Mouse (Mus musculus) CH12.LX (cell line): ENCODE data around the gene Gm9376. TPM values are rescaled to one million over a fixed set of nuclear protein-coding genes. Genes with fewer than 3 reads are reported as not detected.

Experiments used
- DNase-seq: peaks from one replicate; pipeline ENCODE4 v3.0.0-alpha.2; 2013; ENCODE audit errors: extremely low read depth
- H3K27ac ChIP-seq: 2 replicates; pipeline ENCODE4 v1.5.1; 2012; ENCODE audit warnings: low read depth, mild to moderate bottlenecking, control low read depth, moderate library complexity; ENCODE audit not compliant: insufficient read depth
- H3K27me3 ChIP-seq: replicated peaks from 2 replicates; pipeline ENCODE3; 2012; ENCODE audit warnings: inconsistent platforms
- H3K36me3 ChIP-seq, 2 experiments: replicated peaks in 1 of 2; 2 replicates each; pipeline versions ENCODE3 to v1.6.1; 2012; ENCODE audit warnings: inconsistent platforms in 1 of 2, low read length in 1 of 2, mild to moderate bottlenecking in 1 of 2, mixed read lengths in 1 of 2, moderate library complexity in 1 of 2; ENCODE audit not compliant: control insufficient read depth in 1 of 2, insufficient read depth in 1 of 2
- H3K4me1 ChIP-seq, 2 experiments: 2 replicates each; pipeline ENCODE4 v1.6.1; 2012; ENCODE audit warnings: inconsistent platforms in 1 of 2, moderate library complexity in 1 of 2; ENCODE audit not compliant: insufficient read depth in 2 of 2, control insufficient read depth in 1 of 2
- H3K4me2 ChIP-seq: 2 replicates; pipeline ENCODE4 v1.6.1; 2012; ENCODE audit warnings: low read depth, mild to moderate bottlenecking, control low read depth; ENCODE audit not compliant: poor library complexity, insufficient read depth, severe bottlenecking
- H3K4me3 ChIP-seq, 3 experiments: fragments of 150-350 bp in 1 of 3; sonication (generic) in 1 of 3; replicated peaks in 1 of 3; 2 replicates each; pipeline versions ENCODE3 to v1.5.1; 2011 to 2012; ENCODE audit warnings: low read depth in 2 of 3, low read length in 2 of 3, mild to moderate bottlenecking in 2 of 3, moderate library complexity in 2 of 3, control low read depth in 1 of 3, improper control_type of control experiment in 1 of 3, inconsistent platforms in 1 of 3, mixed read lengths in 1 of 3; ENCODE audit not compliant: poor library complexity in 1 of 3
- H3K79me2 ChIP-seq: replicated peaks from 2 replicates; pipeline ENCODE4 v1.6.1; 2012; ENCODE audit warnings: mild to moderate bottlenecking, moderate library complexity; ENCODE audit not compliant: control insufficient read depth, poor library complexity, insufficient read depth, severe bottlenecking; ENCODE audit errors: extremely low read depth
- H3K9ac ChIP-seq: 2 replicates; pipeline ENCODE4 v1.6.1; 2012; ENCODE audit warnings: low read depth, mild to moderate bottlenecking, control low read depth, moderate library complexity; ENCODE audit not compliant: insufficient read depth
- H3K9me3 ChIP-seq: replicated peaks from 2 replicates; pipeline ENCODE3; 2012; ENCODE audit warnings: low read length, inconsistent platforms, mixed read lengths
- ETS1 ChIP-seq: conservative IDR thresholded peaks from 2 replicates; pipeline ENCODE4 v1.6.1; 2012; ENCODE audit warnings: low read depth, mild to moderate bottlenecking, inconsistent platforms, low read length, improper control_type of control experiment, moderate library complexity
- MAZ ChIP-seq: IDR thresholded peaks from 2 replicates; pipeline ENCODE4 v1.6.1; 2012; ENCODE audit warnings: low read depth, mild to moderate bottlenecking, inconsistent platforms, low read length, improper control_type of control experiment, moderate library complexity
- MEF2A ChIP-seq: IDR thresholded peaks from 2 replicates; pipeline ENCODE4 v1.6.1; 2014; ENCODE audit warnings: low read depth, mild to moderate bottlenecking, inconsistent platforms, low read length, improper control_type of control experiment, borderline replicate concordance
- MXI1 ChIP-seq: IDR thresholded peaks from 2 replicates; pipeline ENCODE4 v1.6.1; 2011; ENCODE audit warnings: mild to moderate bottlenecking, low read depth, low read length, improper control_type of control experiment
- SMC3 ChIP-seq: IDR thresholded peaks from 2 replicates; pipeline ENCODE4 v1.6.1; 2011; ENCODE audit warnings: low read depth, low read length, improper control_type of control experiment
- ZC3H11A ChIP-seq: IDR thresholded peaks from 2 replicates; pipeline ENCODE4 v1.6.1; 2012; ENCODE audit warnings: low read depth, mild to moderate bottlenecking, inconsistent platforms, low read length, improper control_type of control experiment
- dilution Hi-C: fragments of 300-500 bp; cut with MboI; formaldehyde crosslinking; loops from 2 replicates; pipeline ENCODE4 v1.14.3; 2020; ENCODE audit warnings: low sequenced_read_pairs; ENCODE audit not compliant: extremely low pct_unique_long_range_greater_than_20kb, extremely low pct_ligation_motif_present
- in situ Hi-C: fragments of 300-500 bp; cut with MboI; formaldehyde crosslinking; loops from 3 replicates; pipeline ENCODE4 v1.14.3; 2019; ENCODE audit warnings: low sequenced_read_pairs, low pct_ligation_motif_present, low pct_unique_long_range_greater_than_20kb, mixed read lengths
- polyA plus RNA-seq: library from polyadenylated mRNA; unstranded; fragments of >175 nt; gene quantifications from 2 replicates; pipeline ENCODE4 v1.2.1, GENCODE M21; 2012; ENCODE audit warnings: low read depth; ENCODE audit not compliant: insufficient read length
- total RNA-seq, 2 experiments: library from RNA; depleted of rRNA; stranded (reverse); fragments of 300-350 nt in 1 of 2; fragments of >200 nt in 1 of 2; gene quantifications; 2 replicates each; pipeline ENCODE4 v1.2.3; 2012 to 2014

The Gm9376 gene
- total and polyA plus RNA-seq, 3 experiments: not detected

- no peak overlapping the region for H3K4me3 ChIP-seq
- in situ Hi-C loops: loop anchor here (10.0 kb wide), 1 partner anchor 88 kb away; no protein-coding TSS in a partner anchor
- H3K4me1 ChIP-seq: peaks cover 4 to 25% of the 10 kb centered on the region in 2 experiments
- dilution Hi-C loops: no loop called here
- no peak for DNase-seq
- H3K36me3 ChIP-seq: no peaks in the 10 kb centered on the region
- H3K27ac ChIP-seq: no peak overlapping the region
- no peaks in the 10 kb centered on the region for H3K9me3 ChIP-seq
- no peak overlapping the region for H3K9ac ChIP-seq
- no peaks in the 10 kb centered on the region for H3K27me3 ChIP-seq
- H3K79me2 ChIP-seq: no peaks in the 10 kb centered on the region
- H3K4me2 ChIP-seq: no peak overlapping the region
- TF ChIP-seq ETS1: no peak
Measured at GRCm38 (mm10) chr14:118312664-118313063, 45.9 kb downstream of the Gm9376 start.

GRCm38 (mm10) chr14:118313931-118314330 lies 47.2 kb downstream of the Gm9376 start:
- in situ Hi-C loops: loop anchor here (10.0 kb wide), 1 partner anchor 89 kb away; no protein-coding TSS in a partner anchor
- TF ChIP-seq SMC3 (no peak), MAZ (no peak)

GRCm38 (mm10) chr14:118317260-118317659 lies 50.5 kb downstream of the Gm9376 start:
- no peak for TF ChIP-seq ZC3H11A
- no peak for TF ChIP-seq MXI1
- no peak for TF ChIP-seq MEF2A
- no peak overlapping the region for H3K9ac ChIP-seq
- no peak overlapping the region for H3K4me2 ChIP-seq
- H3K4me1 ChIP-seq: peaks cover 0 to 2% of the 10 kb centered on the region in 2 experiments; a peak in 1 of 4 replicates
- dilution Hi-C loops: no loop called here
- no peak overlapping the region for H3K4me3 ChIP-seq
- H3K36me3 ChIP-seq: no peaks in the 10 kb centered on the region
- H3K27me3 ChIP-seq: no peaks in the 10 kb centered on the region
- in situ Hi-C loops: loop anchor here (10.0 kb wide), 1 partner anchor 92 kb away; no protein-coding TSS in a partner anchor
- no peak for DNase-seq
- no peak overlapping the region for H3K27ac ChIP-seq
- H3K79me2 ChIP-seq: no peaks in the 10 kb centered on the region
- H3K9me3 ChIP-seq: no peaks in the 10 kb centered on the region

More at GRCm38 (mm10) chr14:118313931-118314330, 47.2 kb downstream of the Gm9376 start:
- no peak overlapping the region for H3K4me2 ChIP-seq
- no peaks in the 10 kb centered on the region for H3K36me3 ChIP-seq
- DNase-seq: no peak
- no peak overlapping the region for H3K9ac ChIP-seq
- dilution Hi-C loops: no loop called here
- H3K79me2 ChIP-seq: no peaks in the 10 kb centered on the region
- H3K4me3 ChIP-seq: no peak overlapping the region
- H3K27ac ChIP-seq: no peak overlapping the region
- peaks cover 3 to 21% of the 10 kb centered on the region in 2 experiments; a peak in 3 of 4 replicates for H3K4me1 ChIP-seq
- no peaks in the 10 kb centered on the region for H3K27me3 ChIP-seq
- H3K9me3 ChIP-seq: no peaks in the 10 kb centered on the region

Other genes starting within 250 kb of the Gm9376 start
- gene Dct, start 214.7 kb upstream of the Gm9376 start, total RNA-seq (2012; rRNA removed): not detected in 2 replicates
- not detected in 2 replicates for gene Dct, start 214.7 kb upstream of the Gm9376 start, total RNA-seq (2014; rRNA removed)
- gene Dct, start 214.7 kb upstream of the Gm9376 start, polyA plus RNA-seq: 0.23 and 0.34 TPM in 2 replicates
- 19.5 and 20.7 TPM in 2 replicates for gene Tgds, start 134.2 kb upstream of the Gm9376 start, total RNA-seq (2012; rRNA removed)
- 29.3 and 29.4 TPM in 2 replicates for gene Tgds, start 134.2 kb upstream of the Gm9376 start, total RNA-seq (2014; rRNA removed)
- 18.6 and 21.0 TPM in 2 replicates for gene Tgds, start 134.2 kb upstream of the Gm9376 start, polyA plus RNA-seq
- gene Gpr180, start 129.8 kb upstream of the Gm9376 start, total RNA-seq (2012; rRNA removed): 14.0 and 19.3 TPM in 2 replicates
- gene Gpr180, start 129.8 kb upstream of the Gm9376 start, total RNA-seq (2014; rRNA removed): 15.3 and 15.8 TPM in 2 replicates
- gene Gpr180, start 129.8 kb upstream of the Gm9376 start, polyA plus RNA-seq: 8.3 and 11.7 TPM in 2 replicates
- not detected in 2 replicates for gene Sox21, start 29.9 kb upstream of the Gm9376 start, total RNA-seq (2012; rRNA removed)
- not detected in 2 replicates for gene Sox21, start 29.9 kb upstream of the Gm9376 start, total RNA-seq (2014; rRNA removed)
- not detected in 2 replicates for gene Sox21, start 29.9 kb upstream of the Gm9376 start, polyA plus RNA-seq